Mouse (Mus musculus): Measurements from ENCODE around the gene Anapc15-ps. TPM values are rescaled to one million over a fixed set of nuclear protein-coding genes. Genes with fewer than 3 reads are reported as not detected.

Gene Anapc15-ps
- polyA plus RNA-seq, 1 experiment: not detected

GRCm38 (mm10) chr10:95709143-95709880 is 36.1 kb upstream of the Anapc15-ps start:
- no peaks in the 10 kb centered on the region; the same call in 1 of the 2 replicates for H3K4me1 ChIP-seq (ENCODE audit: control insufficient read depth)
- H3K4me3 ChIP-seq (replicated peaks): no peak overlapping the region
- no peaks in the 10 kb centered on the region for H3K36me3 ChIP-seq (ENCODE audit: control insufficient read depth)
- no peaks in the 10 kb centered on the region for H3K9me3 ChIP-seq (ENCODE audit: control insufficient read depth, low read length)
- TF ChIP-seq GATA1 (IDR thresholded peaks at IDR 0.05; ENCODE audit: low read length) (no peak), TAL1 (IDR thresholded peaks at IDR 0.05; ENCODE audit: low read length) (no peak)
- no peaks in the 10 kb centered on the region for H3K27me3 ChIP-seq (ENCODE audit: control insufficient read depth)

- Histone ChIP-seq H3K9me3 (ENCODE audit: control insufficient read depth, low read length) (no peaks in the 10 kb centered on the region), H3K4me3 (replicated peaks) (no peak overlapping the region), H3K4me1 (ENCODE audit: control insufficient read depth) (no peaks in the 10 kb centered on the region; the same call in 1 of the 2 replicates), H3K27me3 (ENCODE audit: control insufficient read depth) (no peaks in the 10 kb centered on the region), H3K36me3 (ENCODE audit: control insufficient read depth) (no peaks in the 10 kb centered on the region)
- TF ChIP-seq TAL1 (IDR thresholded peaks at IDR 0.05; ENCODE audit: low read length) (no peak), GATA1 (IDR thresholded peaks at IDR 0.05; ENCODE audit: low read length) (no peak)
Measured at GRCm38 (mm10) chr10:95708001-95708400, 34.8 kb upstream of the Anapc15-ps start.

- H3K27me3 ChIP-seq (ENCODE audit: control insufficient read depth): no peaks in the 10 kb centered on the region
- no peaks in the 10 kb centered on the region for H3K9me3 ChIP-seq (ENCODE audit: control insufficient read depth, low read length)
- no peak overlapping the region for H3K4me3 ChIP-seq (replicated peaks)
- TF ChIP-seq GATA1 (IDR thresholded peaks at IDR 0.05; ENCODE audit: low read length) (no peak), TAL1 (IDR thresholded peaks at IDR 0.05; ENCODE audit: low read length) (no peak)
- no peaks in the 10 kb centered on the region for H3K36me3 ChIP-seq (ENCODE audit: control insufficient read depth)
- H3K4me1 ChIP-seq (ENCODE audit: control insufficient read depth): no peaks in the 10 kb centered on the region
Measured at GRCm38 (mm10) chr10:95706867-95707266, 33.6 kb upstream of the Anapc15-ps start.

GRCm38 (mm10) chr10:95705747-95706146 is 32.5 kb upstream of the Anapc15-ps start:
- no peak for TF ChIP-seq TAL1 (IDR thresholded peaks at IDR 0.05; ENCODE audit: low read length)
- TF ChIP-seq GATA1 (IDR thresholded peaks at IDR 0.05; ENCODE audit: low read length): no peak
- no peaks in the 10 kb centered on the region for H3K9me3 ChIP-seq (ENCODE audit: control insufficient read depth, low read length)
- H3K4me1 ChIP-seq (ENCODE audit: control insufficient read depth): no peaks in the 10 kb centered on the region
- no peaks in the 10 kb centered on the region for H3K36me3 ChIP-seq (ENCODE audit: control insufficient read depth)
- H3K4me3 ChIP-seq (replicated peaks): no peak overlapping the region
- no peaks in the 10 kb centered on the region for H3K27me3 ChIP-seq (ENCODE audit: control insufficient read depth)

- H3K9me3 ChIP-seq (ENCODE audit: control insufficient read depth, low read length): no peaks in the 10 kb centered on the region
- H3K27me3 ChIP-seq (ENCODE audit: control insufficient read depth): no peaks in the 10 kb centered on the region
- TF ChIP-seq TAL1 (IDR thresholded peaks at IDR 0.05; ENCODE audit: low read length): no peak
- TF ChIP-seq GATA1 (IDR thresholded peaks at IDR 0.05; ENCODE audit: low read length): no peak
Measured at GRCm38 (mm10) chr10:95704847-95705246, 31.6 kb upstream of the Anapc15-ps start.

GRCm38 (mm10) chr10:95703730-95704129 is 30.5 kb upstream of the Anapc15-ps start:
- no peaks in the 10 kb centered on the region for H3K4me1 ChIP-seq (ENCODE audit: control insufficient read depth)
- H3K9me3 ChIP-seq (ENCODE audit: control insufficient read depth, low read length): no peaks in the 10 kb centered on the region
- H3K4me3 ChIP-seq (replicated peaks): no peak overlapping the region
- TF ChIP-seq GATA1 (IDR thresholded peaks at IDR 0.05; ENCODE audit: low read length): no peak
- no peak for TF ChIP-seq TAL1 (IDR thresholded peaks at IDR 0.05; ENCODE audit: low read length)
- no peaks in the 10 kb centered on the region for H3K27me3 ChIP-seq (ENCODE audit: control insufficient read depth)
- H3K36me3 ChIP-seq (ENCODE audit: control insufficient read depth): no peaks in the 10 kb centered on the region

More at GRCm38 (mm10) chr10:95704847-95705246, 31.6 kb upstream of the Anapc15-ps start:
- no peaks in the 10 kb centered on the region for H3K36me3 ChIP-seq (ENCODE audit: control insufficient read depth)
- H3K4me1 ChIP-seq (ENCODE audit: control insufficient read depth): no peaks in the 10 kb centered on the region
- no peak overlapping the region for H3K4me3 ChIP-seq (replicated peaks)

GRCm38 (mm10) chr10:95700422-95700821 is 27.2 kb upstream of the Anapc15-ps start:
- H3K36me3 ChIP-seq (ENCODE audit: control insufficient read depth): no peaks in the 10 kb centered on the region

GRCm38 (mm10) chr10:95698920-95699714 is 25.9 kb upstream of the Anapc15-ps start:
- Histone ChIP-seq H3K36me3 (ENCODE audit: control insufficient read depth) (no peaks in the 10 kb centered on the region), H3K4me3 (replicated peaks) (no peak overlapping the region), H3K9me3 (ENCODE audit: control insufficient read depth, low read length) (no peaks in the 10 kb centered on the region), H3K27me3 (ENCODE audit: control insufficient read depth) (no peaks in the 10 kb centered on the region), H3K4me1 (ENCODE audit: control insufficient read depth) (no peaks in the 10 kb centered on the region)
- TF ChIP-seq GATA1 (IDR thresholded peaks at IDR 0.05; ENCODE audit: low read length) (no peak), TAL1 (IDR thresholded peaks at IDR 0.05; ENCODE audit: low read length) (no peak)

More at GRCm38 (mm10) chr10:95700422-95700821, 27.2 kb upstream of the Anapc15-ps start:
- Histone ChIP-seq H3K4me3 (replicated peaks) (no peak overlapping the region), H3K9me3 (ENCODE audit: control insufficient read depth, low read length) (no peaks in the 10 kb centered on the region), H3K4me1 (ENCODE audit: control insufficient read depth) (no peaks in the 10 kb centered on the region), H3K27me3 (ENCODE audit: control insufficient read depth) (no peaks in the 10 kb centered on the region)
- TF ChIP-seq GATA1 (IDR thresholded peaks at IDR 0.05; ENCODE audit: low read length) (no peak), TAL1 (IDR thresholded peaks at IDR 0.05; ENCODE audit: low read length) (no peak)

GRCm38 (mm10) chr10:95696253-95696641 is 23.0 kb upstream of the Anapc15-ps start:
- no peaks in the 10 kb centered on the region for H3K4me1 ChIP-seq (ENCODE audit: control insufficient read depth)
- no peaks in the 10 kb centered on the region for H3K36me3 ChIP-seq (ENCODE audit: control insufficient read depth)
- TF ChIP-seq TAL1 (IDR thresholded peaks at IDR 0.05; ENCODE audit: low read length) (no peak), GATA1 (IDR thresholded peaks at IDR 0.05; ENCODE audit: low read length) (no peak)
- H3K9me3 ChIP-seq (ENCODE audit: control insufficient read depth, low read length): no peaks in the 10 kb centered on the region
- no peak overlapping the region for H3K4me3 ChIP-seq (replicated peaks)
- H3K27me3 ChIP-seq (ENCODE audit: control insufficient read depth): no peaks in the 10 kb centered on the region

All from erythroblast, embryonic 14.5 days (primary cell).